Mouse (Mus musculus): Measurements from ENCODE around the gene Wdr46. TPM values are rescaled to one million over a fixed set of nuclear protein-coding genes. Genes with fewer than 3 reads are reported as not detected.
A peak's percentile ranks its signal among the peaks of the same experiment; 100 is the strongest.

The Wdr46 gene
- polyA plus RNA-seq, 1 experiment from 2014 or later, result 37.2 TPM

DNA sequence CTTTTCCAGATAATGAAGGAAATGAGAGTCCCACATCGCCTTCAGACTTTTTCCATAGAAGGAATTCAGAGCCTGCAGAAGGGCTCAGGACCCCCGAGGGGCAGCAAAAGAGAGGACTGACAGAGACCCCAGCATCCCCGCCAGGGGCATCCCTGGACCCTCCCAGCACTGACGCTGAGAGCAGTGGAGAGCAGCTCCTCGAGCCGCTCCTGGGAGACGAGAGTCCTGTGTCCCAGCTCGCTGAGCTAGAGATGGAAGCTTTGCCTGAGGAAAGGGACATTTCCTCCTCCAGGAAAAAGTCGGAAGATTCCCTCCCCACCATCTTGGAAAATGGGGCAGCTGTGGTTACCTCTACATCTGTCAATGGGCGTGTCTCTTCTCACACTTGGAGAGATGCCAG is 27.2 kb upstream of the Wdr46 start:
- DNase-seq (no peak), ATAC-seq (ENCODE audit: insufficient read depth) (no peak)
- no peak overlapping the region for H3K9ac ChIP-seq
- H3K4me1 ChIP-seq (ENCODE audit: insufficient read depth), result no peaks in the 10 kb centered on the region; the same call in 1 of the 2 replicates
- H3K4me2 ChIP-seq, result no peak overlapping the region
- H3K27me3 ChIP-seq (ENCODE audit: insufficient read depth, low read length), result no peaks in the 10 kb centered on the region
- no peak overlapping the region for H3K27ac ChIP-seq (ENCODE audit: low read depth)
- WGBS, result 91% methylated on average over 10 of the region's 10 CpGs
- peaks cover 60% of the 10 kb centered on the region for H3K36me3 ChIP-seq (ENCODE audit: insufficient read depth)
- TF ChIP-seq CTCF (IDR thresholded peaks at IDR 0.05; ENCODE audit: low read depth), result no peak
- no peak overlapping the region for H3K4me3 ChIP-seq (ENCODE audit: low read depth, low read length)
- no peaks in the 10 kb centered on the region for H3K9me3 ChIP-seq (ENCODE audit: low read depth, low read length)

DNA sequence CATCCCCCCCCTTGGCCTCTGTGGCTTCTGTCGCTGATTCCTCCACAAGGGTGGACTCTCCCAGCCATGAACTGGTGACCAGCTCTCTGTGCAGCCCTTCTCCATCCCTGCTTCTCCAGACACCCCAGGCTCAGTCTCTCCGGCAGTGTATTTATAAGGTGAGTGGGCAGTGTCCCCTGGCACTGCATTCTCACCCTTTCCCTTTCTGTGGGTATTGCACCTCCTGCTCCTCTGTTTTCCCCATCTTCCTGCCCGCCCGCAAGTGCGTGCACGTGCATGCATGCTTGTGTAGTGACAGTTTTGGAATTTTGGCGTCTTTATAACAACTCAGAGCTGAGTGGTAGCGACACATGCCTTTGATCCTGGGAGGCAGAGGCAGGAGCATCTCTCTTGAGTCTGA is 26.6 kb upstream of the Wdr46 start:
- TF ChIP-seq CTCF (IDR thresholded peaks at IDR 0.05; ENCODE audit: low read depth), result no peak
- no peak overlapping the region for H3K4me3 ChIP-seq (ENCODE audit: low read depth, low read length)
- no peak overlapping the region for H3K9ac ChIP-seq
- peaks cover 61% of the 10 kb centered on the region for H3K36me3 ChIP-seq (ENCODE audit: insufficient read depth)
- H3K4me1 ChIP-seq (ENCODE audit: insufficient read depth), result peaks cover 2% of the 10 kb centered on the region
- DNase-seq (no peak), ATAC-seq (ENCODE audit: insufficient read depth) (no peak)
- H3K27me3 ChIP-seq (ENCODE audit: insufficient read depth, low read length), result no peaks in the 10 kb centered on the region
- H3K4me2 ChIP-seq, result no peak overlapping the region
- WGBS, result 94% methylated on average over 8 of the region's 8 CpGs
- no peaks in the 10 kb centered on the region for H3K9me3 ChIP-seq (ENCODE audit: low read depth, low read length)
- H3K27ac ChIP-seq (ENCODE audit: low read depth), result no peak overlapping the region

- H3K4me2 ChIP-seq, result peak overlapping the region; percentile 72
- DNase-seq (no peak), ATAC-seq (ENCODE audit: insufficient read depth) (no peak)
- peaks cover 5% of the 10 kb centered on the region for H3K4me1 ChIP-seq (ENCODE audit: insufficient read depth)
- 68% methylated on average over 13 of the region's 13 CpGs for WGBS
- peak overlapping the region; percentile 4; the same call in 1 of the 2 replicates for H3K9ac ChIP-seq
- H3K36me3 ChIP-seq (ENCODE audit: insufficient read depth), result peaks cover 61% of the 10 kb centered on the region
- H3K27ac ChIP-seq (ENCODE audit: low read depth), result no peak overlapping the region
- H3K4me3 ChIP-seq (ENCODE audit: low read depth, low read length), result peak overlapping the region; percentile 56; the same call in 1 of the 2 replicates
- H3K27me3 ChIP-seq (ENCODE audit: insufficient read depth, low read length), result no peaks in the 10 kb centered on the region
- H3K9me3 ChIP-seq (ENCODE audit: low read depth, low read length), result no peaks in the 10 kb centered on the region
- TF ChIP-seq CTCF (IDR thresholded peaks at IDR 0.05; ENCODE audit: low read depth), result no peak; the same call in 1 of the 2 replicates
Measured at GRCm38 (mm10) chr17:33914969-33915391, 25.5 kb upstream of the Wdr46 start.

GRCm38 (mm10) chr17:33915671-33916250 is 24.7 kb upstream of the Wdr46 start, which contains the start of the genes Tapbp and Zbtb22:
TSS of gene Tapbp (plus strand) at chr17:33915899.
TSS of gene Zbtb22 (plus strand) at chr17:33915904.
- peak; percentile 91 for ATAC-seq (ENCODE audit: insufficient read depth)
- H3K27me3 ChIP-seq (ENCODE audit: insufficient read depth, low read length), result no peaks in the 10 kb centered on the region
- peak within 1 kb of the TSS; percentile 85 for H3K27ac ChIP-seq (ENCODE audit: low read depth)
- H3K9ac ChIP-seq, result peak within 1 kb of the TSS; percentile 62
- WGBS, result under 1% methylated on average over 34 of the region's 34 CpGs
- H3K36me3 ChIP-seq (ENCODE audit: insufficient read depth), result peaks cover 59% of the 10 kb centered on the region
- DNase-seq, result peak; percentile 98
- no peaks in the 10 kb centered on the region for H3K9me3 ChIP-seq (ENCODE audit: low read depth, low read length)
- H3K4me1 ChIP-seq (ENCODE audit: insufficient read depth), result peaks cover 5% of the 10 kb centered on the region
- H3K4me3 ChIP-seq (ENCODE audit: low read depth, low read length), result peak within 1 kb of the TSS; percentile 56
- no peak for TF ChIP-seq CTCF (IDR thresholded peaks at IDR 0.05; ENCODE audit: low read depth)
- H3K4me2 ChIP-seq, result peak within 1 kb of the TSS; percentile 72

- WGBS, result 2% methylated on average over 20 of the region's 20 CpGs
- Histone ChIP-seq H3K9me3 (ENCODE audit: low read depth, low read length) (no peaks in the 10 kb centered on the region), H3K36me3 (ENCODE audit: insufficient read depth) (peaks cover 54% of the 10 kb centered on the region), H3K4me2 (peak overlapping the region; percentile 72), H3K27ac (ENCODE audit: low read depth) (peak overlapping the region; percentile 85), H3K9ac (peak overlapping the region; percentile 62), H3K27me3 (ENCODE audit: insufficient read depth, low read length) (no peaks in the 10 kb centered on the region), H3K4me3 (ENCODE audit: low read depth, low read length) (peak overlapping the region; percentile 56), H3K4me1 (ENCODE audit: insufficient read depth) (peaks cover 5% of the 10 kb centered on the region)
- DNase-seq (peak; percentile 73), ATAC-seq (ENCODE audit: insufficient read depth) (peak; percentile 14)
- no peak for TF ChIP-seq CTCF (IDR thresholded peaks at IDR 0.05; ENCODE audit: low read depth)
Measured at GRCm38 (mm10) chr17:33916294-33916693, 24.2 kb upstream of the Wdr46 start.

DNA sequence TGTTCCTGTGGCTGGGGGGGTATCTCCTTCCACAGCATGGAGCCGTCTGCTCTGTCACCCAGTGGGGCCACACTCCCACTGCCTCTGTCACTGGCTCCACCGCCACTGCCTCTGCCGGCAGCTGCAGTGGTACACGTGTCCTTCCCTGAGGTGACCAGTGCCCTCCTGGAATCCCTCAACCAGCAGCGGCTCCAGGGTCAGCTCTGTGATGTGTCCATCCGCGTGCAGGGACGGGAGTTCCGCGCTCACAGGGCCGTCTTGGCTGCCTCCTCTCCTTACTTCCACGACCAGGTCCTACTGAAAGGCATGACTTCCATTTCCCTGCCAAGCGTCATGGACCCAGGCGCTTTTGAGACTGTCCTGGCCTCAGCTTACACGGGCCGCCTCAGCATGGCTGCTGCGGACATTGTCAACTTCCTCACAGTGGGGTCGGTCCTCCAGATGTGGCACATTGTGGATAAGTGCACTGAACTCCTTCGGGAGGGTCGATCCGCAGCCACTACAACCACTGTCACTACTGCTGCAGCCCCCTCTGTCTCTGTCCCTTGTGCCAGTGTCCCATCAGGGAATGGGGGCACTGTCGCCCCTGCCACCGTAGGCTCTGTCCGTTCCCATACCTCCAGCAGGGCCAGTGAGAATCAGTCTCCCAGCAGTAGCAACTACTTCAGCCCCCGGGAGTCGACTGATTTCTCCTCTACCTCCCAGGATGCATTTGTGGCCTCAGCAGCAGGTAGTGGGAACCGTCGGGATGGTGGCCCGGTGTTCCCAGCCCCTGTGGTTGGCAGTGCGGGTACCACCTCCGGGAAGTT is 23.4 kb upstream of the Wdr46 start:
- H3K27ac ChIP-seq (ENCODE audit: low read depth), result no peak overlapping the region

More for the DNA sequence above, 23.4 kb upstream of the Wdr46 start:
- Histone ChIP-seq H3K4me3 (ENCODE audit: low read depth, low read length) (peak overlapping the region; percentile 56), H3K4me1 (ENCODE audit: insufficient read depth) (peaks cover 5% of the 10 kb centered on the region; the same call in 1 of the 2 replicates), H3K4me2 (peak overlapping the region; percentile 72), H3K9ac (peak overlapping the region; percentile 62), H3K9me3 (ENCODE audit: low read depth, low read length) (no peaks in the 10 kb centered on the region), H3K27me3 (ENCODE audit: insufficient read depth, low read length) (no peaks in the 10 kb centered on the region), H3K36me3 (ENCODE audit: insufficient read depth) (peaks cover 46% of the 10 kb centered on the region)
- ATAC-seq (ENCODE audit: insufficient read depth), result no peak
- no peak for DNase-seq
- no peak for TF ChIP-seq CTCF (IDR thresholded peaks at IDR 0.05; ENCODE audit: low read depth)
- WGBS, result 73% methylated on average over 31 of the region's 31 CpGs
